Mouse (Mus musculus) spleen, adult 2 months (tissue): ENCODE measurements at regions not wholly inside any gene's neighbourhood (a gene's known extent, or its start where the extent isn't known, plus 50 kb on each side); places are given as distances from the start of the nearest gene placed in this dataset.

ENCODE experiments used
- DNase-seq, 2 experiments: peaks; one replicate each; pipeline versions ENCODE4 v3.0.0 to v3.0.0-alpha.2; 2012 to 2021; ENCODE audit warnings: low spot score in 2 of 2, low read depth in 1 of 2
- H3K27ac ChIP-seq: fragments of 200-500 bp; 2 replicates; pipeline ENCODE4 v1.5.1; 2012; ENCODE audit warnings: low read length, inconsistent platforms; ENCODE audit not compliant: insufficient read depth
- H3K27me3 ChIP-seq: fragments of 200-500 bp; 2 replicates; pipeline ENCODE4 v1.6.1; 2012; ENCODE audit warnings: mild to moderate bottlenecking, moderate library complexity, low read length, inconsistent platforms; ENCODE audit not compliant: control insufficient read depth, insufficient read depth
- H3K36me3 ChIP-seq: fragments of 200-500 bp; 2 replicates; pipeline ENCODE4 v1.6.1; 2012; ENCODE audit warnings: mild to moderate bottlenecking, low read length, inconsistent platforms; ENCODE audit not compliant: control insufficient read depth, insufficient read depth
- H3K4me1 ChIP-seq: fragments of 200-500 bp; 2 replicates; pipeline ENCODE4 v1.6.1; 2011; ENCODE audit warnings: inconsistent platforms; ENCODE audit not compliant: control insufficient read depth, insufficient read depth, insufficient read length
- H3K4me3 ChIP-seq: fragments of 200-500 bp; 2 replicates; pipeline ENCODE4 v1.5.1; 2011; ENCODE audit warnings: mild to moderate bottlenecking, inconsistent platforms; ENCODE audit not compliant: insufficient read depth, insufficient read length; ENCODE audit errors: extremely low read depth
- CTCF ChIP-seq: fragments of 200-500 bp; IDR thresholded peaks from 2 replicates; pipeline ENCODE4 v1.5.1; 2011; ENCODE audit warnings: mild to moderate bottlenecking, inconsistent platforms; ENCODE audit not compliant: insufficient read depth, insufficient read length, insufficient replicate concordance; ENCODE audit errors: extremely low read depth
- POLR2A ChIP-seq: fragments of 200-500 bp; IDR thresholded peaks from 2 replicates; pipeline ENCODE4 v1.6.1; 2011; ENCODE audit warnings: low read depth, low read length, inconsistent platforms
- WGBS: fragments of 180-500 bp; shearing (Covaris S2); methylation state at CpG from one replicate; pipeline ENCODE4 v1.1.7; 2018; 5-methylcytosine and 5-hydroxymethylcytosine counted together

DNA sequence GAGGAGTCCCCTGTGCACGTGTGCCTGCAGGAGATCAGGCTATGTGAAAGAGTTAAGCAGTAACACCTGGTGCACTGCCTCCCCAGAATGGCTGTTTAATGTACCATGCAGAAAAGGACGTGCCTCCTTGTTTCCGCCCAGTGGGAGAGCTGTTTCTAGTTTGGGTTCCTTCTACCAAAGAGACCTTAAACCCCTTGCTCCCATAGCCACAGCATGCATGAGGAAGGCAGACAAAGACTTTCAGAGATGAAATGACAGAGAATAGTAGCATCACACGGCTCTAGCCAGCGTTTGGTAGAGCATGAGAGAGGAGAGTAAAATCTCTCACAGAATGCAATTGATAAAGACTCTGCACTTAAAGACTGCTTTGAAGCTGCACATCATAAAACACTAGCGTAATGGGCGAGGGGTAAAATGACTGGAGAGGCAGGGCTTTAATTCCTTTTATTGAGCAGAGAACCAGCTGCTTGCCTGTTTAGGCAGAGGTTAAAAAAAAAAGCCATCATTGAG is 74.3 kb upstream of the Gbe1 start:
- no peak for DNase-seq
- TF ChIP-seq POLR2A (no peak), CTCF (no peak)
- WGBS = 76% methylated on average over 7 of the region's 7 CpGs
- H3K4me3 ChIP-seq = no peak overlapping the region
- no peaks in the 10 kb centered on the region for H3K4me1 ChIP-seq
- H3K27me3 ChIP-seq = no peaks in the 10 kb centered on the region
- no peaks in the 10 kb centered on the region for H3K36me3 ChIP-seq
- H3K27ac ChIP-seq = no peak overlapping the region

DNA sequence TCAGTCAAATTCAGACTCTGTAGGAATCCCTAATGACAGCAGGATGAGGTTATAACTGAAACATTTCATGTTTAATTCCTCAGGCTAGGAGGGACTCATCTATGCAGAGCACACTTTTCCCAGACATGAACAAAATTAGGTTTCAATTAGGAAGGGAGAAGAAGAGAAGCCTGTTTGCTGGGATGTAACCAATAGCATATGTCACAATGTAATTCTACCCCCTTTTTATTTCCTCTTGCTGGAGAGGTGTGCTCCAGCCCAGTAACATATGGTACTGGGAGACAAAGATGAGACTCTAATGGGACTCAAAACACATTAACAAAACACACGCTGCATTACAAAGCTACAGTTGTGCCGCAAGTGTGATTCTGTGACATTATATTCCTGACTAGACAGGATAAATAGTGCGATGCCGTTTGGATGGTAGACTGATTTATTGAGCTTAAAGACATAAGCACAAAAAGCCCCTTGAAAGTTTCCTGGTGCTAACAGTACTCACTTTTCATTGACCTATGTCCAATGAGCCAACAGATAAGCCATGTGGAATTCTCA is 69.5 kb upstream of the Gbe1 start:
- no peak for TF ChIP-seq POLR2A
- no peak for TF ChIP-seq CTCF
- H3K36me3 ChIP-seq = no peaks in the 10 kb centered on the region
- DNase-seq = no peak
- WGBS = 96% methylated on average over 4 of the region's 4 CpGs
- no peak overlapping the region for H3K4me3 ChIP-seq
- H3K27me3 ChIP-seq = no peaks in the 10 kb centered on the region
- H3K27ac ChIP-seq = no peak overlapping the region
- H3K4me1 ChIP-seq = no peaks in the 10 kb centered on the region

DNA sequence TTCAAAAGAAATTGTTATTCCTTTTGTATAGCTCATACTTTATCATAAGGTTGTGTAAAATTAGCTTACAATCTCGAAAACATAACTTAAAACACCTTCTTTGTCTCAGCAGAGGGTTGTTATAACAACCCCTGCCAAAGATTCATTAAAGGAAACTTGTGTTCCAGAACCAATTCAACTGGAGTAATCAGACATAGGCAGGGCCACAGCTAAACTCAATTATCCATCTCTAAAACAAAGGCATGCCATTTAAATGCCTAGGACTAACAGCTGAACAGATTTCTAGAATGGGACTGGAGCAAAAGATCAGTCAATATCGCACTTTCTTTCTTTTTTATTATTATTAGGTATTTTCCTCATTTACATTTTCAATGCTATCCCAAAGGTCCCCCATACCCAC is 68.8 kb upstream of the Gbe1 start:
- H3K27ac ChIP-seq = no peak overlapping the region
- H3K4me1 ChIP-seq = no peaks in the 10 kb centered on the region
- no peaks in the 10 kb centered on the region for H3K27me3 ChIP-seq
- no peak for TF ChIP-seq CTCF
- TF ChIP-seq POLR2A = no peak
- no peak overlapping the region for H3K4me3 ChIP-seq
- no peak for DNase-seq
- H3K36me3 ChIP-seq = no peaks in the 10 kb centered on the region
- WGBS = 80% methylated on average over 2 of the region's 2 CpGs

DNA sequence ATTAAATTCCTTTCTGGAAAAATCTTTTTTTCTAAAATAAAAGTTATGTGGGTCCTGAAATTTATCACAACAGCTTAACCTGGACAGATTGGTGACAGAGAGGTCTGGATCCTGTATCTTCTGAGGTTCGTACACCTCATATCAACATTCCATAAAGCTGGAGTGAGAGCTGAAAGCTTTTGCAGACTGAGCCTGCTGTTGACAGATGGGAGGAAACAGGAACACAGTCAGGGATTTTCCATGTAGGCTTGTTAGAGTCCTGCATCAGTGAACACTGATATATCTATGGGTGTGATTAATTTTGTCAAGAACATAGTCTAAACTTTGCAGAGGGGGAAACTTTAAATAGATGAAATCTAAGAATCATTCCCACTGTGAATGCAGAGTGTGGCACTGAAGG is 54.4 kb upstream of the Gbe1 start:
- 89% methylated on average over 1 of the region's 1 CpGs for WGBS
- Histone ChIP-seq H3K27me3 (no peaks in the 10 kb centered on the region), H3K4me3 (no peak overlapping the region), H3K36me3 (no peaks in the 10 kb centered on the region), H3K4me1 (no peaks in the 10 kb centered on the region), H3K27ac (no peak overlapping the region)
- no peak for DNase-seq
- no peak for TF ChIP-seq POLR2A
- TF ChIP-seq CTCF = no peak

DNA sequence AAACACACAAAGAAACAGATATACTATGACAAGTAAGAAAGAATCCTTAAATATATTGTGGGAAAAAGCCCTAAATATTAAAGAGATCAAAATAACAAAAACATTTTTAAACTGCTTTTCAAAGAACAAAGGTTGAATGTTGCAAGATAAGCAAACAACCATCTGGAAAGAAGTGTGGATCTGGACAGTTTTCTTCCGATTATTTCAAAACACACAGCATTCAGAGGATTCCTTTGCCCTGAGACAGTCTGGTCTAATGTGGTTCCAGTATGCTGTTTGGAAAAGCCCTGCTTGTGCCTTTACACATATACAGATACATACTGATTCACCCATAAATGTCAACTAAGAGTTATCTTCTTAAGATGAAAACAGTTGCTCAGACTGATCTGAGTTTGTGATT is 53.6 kb upstream of the Gbe1 start:
- no peak for TF ChIP-seq CTCF
- TF ChIP-seq POLR2A = no peak
- no peak for DNase-seq
- 80% methylated on average over 1 of the region's 1 CpGs for WGBS
- Histone ChIP-seq H3K27me3 (no peaks in the 10 kb centered on the region), H3K4me3 (no peak overlapping the region), H3K27ac (no peak overlapping the region), H3K36me3 (no peaks in the 10 kb centered on the region), H3K4me1 (no peaks in the 10 kb centered on the region)
